Mouse (Mus musculus): Measurements from ENCODE around the gene Dnm1.

Dnm1 gene

DNA sequence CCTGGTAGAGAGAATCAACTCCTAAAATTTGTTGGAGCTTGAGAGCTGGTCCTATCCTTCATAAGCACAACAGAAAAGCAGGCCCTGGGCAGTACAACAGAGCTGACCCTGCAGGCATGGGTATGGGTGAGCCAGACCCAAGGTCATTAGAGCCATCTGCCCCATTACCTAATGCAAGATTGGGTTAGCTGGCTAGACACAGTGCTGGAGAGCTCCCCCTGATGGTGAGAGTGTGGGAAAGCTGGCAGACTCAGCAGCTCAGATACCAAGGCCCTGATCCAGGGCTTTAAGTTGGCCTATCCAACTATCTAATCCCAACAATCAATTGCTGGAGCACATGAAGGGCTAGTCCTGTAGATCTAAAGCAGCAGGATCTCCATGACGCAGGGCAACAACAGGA is 70.4 kb downstream of the Dnm1 start:
- peak; percentile 54 for DNase-seq (ENCODE audit: low read depth, low spot score)

DNA sequence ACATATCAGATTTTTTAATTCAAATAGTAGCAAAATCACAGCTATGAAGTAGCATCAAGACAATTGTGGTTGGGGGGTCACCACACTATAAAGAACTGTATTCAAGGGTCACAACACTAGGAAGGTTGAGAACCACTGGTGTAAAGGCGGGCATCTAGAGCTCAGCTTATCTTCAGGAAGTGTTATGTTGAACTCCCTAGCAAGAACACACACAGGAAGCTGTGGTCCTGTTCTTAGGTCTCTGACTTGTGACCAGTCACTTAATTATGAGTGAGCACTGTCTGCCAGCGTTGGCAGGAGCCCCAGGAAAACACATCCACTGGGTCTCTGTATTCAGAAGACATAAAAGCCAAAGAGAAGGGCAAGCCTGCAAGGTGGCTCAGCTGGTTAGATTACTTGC is 70.8 kb downstream of the Dnm1 start:
- DNase-seq (ENCODE audit: low read depth, low spot score), result no peak

DNA sequence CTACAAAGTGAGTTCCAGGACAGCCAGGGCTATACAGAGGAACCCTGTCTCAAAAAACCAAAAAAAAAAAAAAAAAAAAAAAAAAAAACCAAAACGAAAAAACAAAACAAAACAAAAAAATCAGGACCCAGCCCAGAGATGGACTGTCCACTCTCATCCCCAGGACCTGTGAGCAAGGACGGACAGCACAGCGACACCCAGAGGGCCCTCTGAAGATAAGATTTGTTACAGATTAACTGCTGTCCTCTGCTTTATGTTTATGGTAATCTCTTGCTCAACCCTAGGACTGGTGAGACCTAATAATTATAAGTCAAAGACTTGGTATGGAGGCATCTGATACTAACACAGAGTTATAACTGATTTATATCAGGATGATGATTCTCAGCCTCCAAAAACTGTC is 77.3 kb downstream of the Dnm1 start:
- DNase-seq (ENCODE audit: low read depth, low spot score), result no peak

DNA sequence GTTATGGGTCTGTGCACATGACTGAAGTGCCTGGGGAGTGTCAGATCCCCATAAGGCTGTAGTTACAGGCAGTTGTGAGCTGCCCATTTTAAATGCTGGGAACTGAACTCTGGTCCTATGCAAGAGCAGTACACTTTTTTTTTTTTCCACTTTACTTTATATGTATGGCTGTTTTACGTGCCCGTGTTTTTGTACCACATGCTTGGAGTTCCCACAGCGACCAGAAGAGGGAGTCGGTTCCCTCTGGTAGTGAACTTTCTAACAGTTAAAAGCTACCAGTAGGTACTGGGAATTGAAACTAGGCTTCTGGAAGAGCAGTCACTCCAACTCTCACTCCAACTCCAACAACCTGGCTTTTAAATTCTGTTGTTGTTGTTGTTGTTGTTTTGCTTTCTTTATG is 92.5 kb downstream of the Dnm1 start:
- DNase-seq (ENCODE audit: low read depth, low spot score), result peak; percentile 9

DNA sequence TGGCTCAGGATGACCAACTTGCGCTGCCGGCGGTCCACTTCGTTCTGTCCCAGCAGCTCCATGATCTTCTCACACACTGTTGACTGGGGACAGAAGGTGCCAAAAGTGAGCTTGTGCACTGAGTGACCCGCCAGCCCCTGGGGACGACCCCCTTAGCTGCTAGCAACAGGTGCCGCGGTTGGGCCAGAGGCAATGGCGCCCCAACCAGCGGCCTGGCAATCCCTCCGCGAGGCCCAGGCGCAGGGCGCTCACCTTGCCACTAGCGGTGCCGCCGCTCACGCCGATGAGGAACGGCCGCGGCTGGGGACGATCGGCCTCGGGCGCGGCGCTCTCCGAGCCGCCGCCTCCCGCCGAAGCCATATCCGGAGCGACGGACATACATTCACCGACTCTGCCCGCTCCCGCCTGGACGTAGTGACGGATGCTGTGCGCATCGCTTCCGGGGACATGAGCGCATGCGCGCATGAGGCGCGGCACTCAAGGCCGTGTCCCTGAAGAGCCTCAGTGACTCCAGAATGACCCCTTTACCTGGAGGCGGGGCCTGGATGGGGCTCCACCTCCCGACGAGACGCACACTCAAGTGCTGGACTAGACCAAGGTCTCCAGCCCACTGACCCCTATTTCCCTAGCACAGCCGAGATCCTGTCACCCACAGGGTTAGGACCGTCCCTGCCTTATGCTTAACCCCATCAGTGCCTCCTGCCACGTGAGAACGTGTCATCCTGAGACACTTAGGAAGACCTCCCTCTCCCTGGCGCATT is 93.3 kb downstream of the Dnm1 start, which contains the start of gene Uck1:
TSS of gene Uck1 (minus strand) at position 503 of the 761 bp plus-strand sequence.
- DNase-seq (ENCODE audit: low read depth, low spot score), result peak; percentile 77

DNA sequence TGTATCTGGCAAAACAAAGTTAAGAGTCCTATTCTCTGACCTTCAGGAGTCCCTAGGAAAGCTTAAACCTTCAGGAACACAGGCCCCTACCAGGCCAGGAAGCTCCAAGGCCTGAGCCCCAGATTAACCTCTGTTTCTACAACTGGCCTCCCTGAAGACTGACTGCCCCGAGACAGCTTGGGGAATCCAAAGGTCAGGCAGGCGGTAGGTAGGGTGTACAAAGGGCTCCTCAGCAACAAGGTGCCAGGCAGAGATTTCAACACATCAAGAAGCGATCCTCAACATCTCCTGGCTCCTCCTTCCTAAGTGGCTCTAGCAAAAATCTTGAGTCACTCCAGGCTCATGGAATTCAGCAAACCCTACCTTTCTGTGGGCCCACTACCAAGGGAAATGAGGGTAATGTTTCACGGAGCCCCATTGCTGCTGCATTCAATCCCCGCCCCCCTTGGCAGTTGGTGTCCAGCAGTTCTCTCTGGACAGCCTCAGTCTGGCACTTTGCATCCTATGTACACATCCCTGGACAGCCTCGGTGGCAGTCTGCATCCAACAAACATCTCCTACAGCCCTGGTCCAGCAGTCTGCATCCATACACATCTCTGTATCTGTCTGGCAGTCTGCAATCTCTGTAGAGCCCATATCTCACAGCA is 94.1 kb downstream of the Dnm1 start:
- DNase-seq (ENCODE audit: low read depth, low spot score), result no peak

Data from retina, postnatal 7 days (tissue).